Mouse (Mus musculus) megakaryocyte, embryonic 14.5 days (primary cell): ENCODE results near the gene Shisal2b.

ENCODE experiments used
- FLI1 ChIP-seq: IDR thresholded peaks from 2 replicates; pipeline ENCODE4 v1.6.1; 2012; ENCODE audit warnings: low read length, inconsistent platforms, mixed read lengths
- GATA1 ChIP-seq: IDR thresholded peaks from 3 replicates; pipeline ENCODE4 v1.6.1; 2012; ENCODE audit warnings: mixed read lengths, low read length, inconsistent platforms, borderline replicate concordance

DNA sequence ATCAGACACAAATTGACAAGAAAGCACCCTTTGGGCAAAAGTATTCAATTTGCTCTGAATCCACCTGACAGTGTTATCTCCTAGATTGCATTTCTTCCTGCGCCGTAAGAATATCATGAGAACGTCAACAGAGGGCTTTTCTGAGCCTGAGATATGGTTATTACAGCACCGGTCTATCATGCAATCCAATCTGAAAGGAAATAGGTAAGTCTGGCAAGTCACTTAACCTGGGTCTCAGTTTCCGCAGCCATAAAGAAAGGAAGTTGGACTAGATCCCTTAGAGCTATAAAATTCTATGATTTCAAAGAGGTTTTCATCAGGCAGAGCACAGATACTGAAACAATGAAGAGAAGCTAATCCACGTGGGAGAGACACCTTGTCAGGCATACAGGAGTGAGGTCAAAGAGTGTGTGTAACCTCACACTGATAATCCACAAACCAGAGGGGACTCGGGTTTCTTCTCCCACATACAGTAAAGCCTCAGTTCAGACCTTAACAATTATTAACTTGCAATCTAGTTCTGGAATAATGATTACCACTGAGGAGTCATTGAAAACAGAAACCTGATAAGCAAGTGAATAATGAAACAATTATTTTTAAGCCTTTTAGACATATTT, 64.0 kb downstream of the Shisal2b start:
- TF ChIP-seq GATA1: no peak
- no peak for TF ChIP-seq FLI1
